Mouse (Mus musculus): ENCODE results near the gene Zkscan7.

- TF ChIP-seq EP300 (IDR thresholded peaks at IDR 0.05; ENCODE audit: low read depth) = no peak
- TF ChIP-seq CTCF (IDR thresholded peaks at IDR 0.05; ENCODE audit: low read depth) = no peak
These were observed 48.7 kb upstream of the Zkscan7 start for GRCm38 (mm10) chr9:122836790-122837189.

Measured in liver, embryonic 14.5 days (tissue).